Mouse (Mus musculus) embryonic facial prominence, embryonic 11.5 days (tissue): Measurements from ENCODE around the gene Rrp12. TPM values are rescaled to one million over a fixed set of nuclear protein-coding genes. Genes with fewer than 3 reads are reported as not detected.
A peak's percentile ranks its signal among the peaks of the same experiment; 100 is the strongest.

Experiments
- ATAC-seq: fragments of 200-750 bp; cut with Nextera tagmentation; replicated peaks from 2 replicates; pipeline ENCODE4 v1.8.0; 2017; ENCODE audit warnings: low read depth; ENCODE audit not compliant: insufficient number of reproducible peaks, low FRiP score, low TSS enrichment
- DNase-seq: peaks from one replicate; pipeline ENCODE4 v3.0.0-alpha.2; 2015; ENCODE audit warnings: low spot score
- H3K27ac ChIP-seq: fragments of 300-500 bp; sonication (generic); replicated peaks from 2 replicates; pipeline ENCODE4 v1.5.1; 2014; ENCODE audit warnings: mild to moderate bottlenecking, low read depth, low read length, control low read depth
- H3K27me3 ChIP-seq: fragments of 300-500 bp; sonication (generic); 2 replicates; pipeline ENCODE4 v1.6.1; 2014; ENCODE audit warnings: mild to moderate bottlenecking, low read length, moderate library complexity, mixed read lengths; ENCODE audit not compliant: control insufficient read depth, insufficient read depth
- H3K36me3 ChIP-seq: fragments of 300-500 bp; sonication (generic); replicated peaks from 2 replicates; pipeline ENCODE4 v1.6.1; 2014; ENCODE audit warnings: low read depth, mild to moderate bottlenecking, low read length, moderate library complexity, mixed read lengths; ENCODE audit not compliant: control insufficient read depth, insufficient read depth
- H3K4me1 ChIP-seq: fragments of 300-500 bp; sonication (generic); 2 replicates; pipeline ENCODE4 v1.6.1; 2014; ENCODE audit warnings: low read length, mixed read lengths; ENCODE audit not compliant: control insufficient read depth, insufficient read depth
- H3K4me2 ChIP-seq: fragments of 300-500 bp; sonication (generic); 2 replicates; pipeline ENCODE4 v1.6.1; 2014; ENCODE audit warnings: low read depth, mild to moderate bottlenecking, control low read depth, low read length, moderate library complexity
- H3K4me3 ChIP-seq: fragments of 300-500 bp; sonication (generic); 2 replicates; pipeline ENCODE4 v1.5.1; 2014; ENCODE audit warnings: low read depth, low read length, control low read depth
- H3K9ac ChIP-seq: fragments of 300-500 bp; sonication (generic); replicated peaks from 2 replicates; pipeline ENCODE4 v1.6.1; 2014; ENCODE audit warnings: mild to moderate bottlenecking, control low read depth, low read length
- H3K9me3 ChIP-seq: fragments of 300-500 bp; sonication (generic); replicated peaks from 2 replicates; pipeline ENCODE4 v1.6.1; 2016; ENCODE audit warnings: mild to moderate bottlenecking, low read length, inconsistent platforms, mixed read lengths; ENCODE audit not compliant: control insufficient read depth
- WGBS: fragments of 180-500 bp; shearing (Covaris S2); extraction: QIAGEN DNeasy Blood & Tissue Kit; methylation state at CpG from one replicate; pipeline ENCODE4 v1.1.7; 2014; 5-methylcytosine and 5-hydroxymethylcytosine counted together
- polyA plus RNA-seq: library from polyadenylated mRNA; unstranded; fragments of >200 nt; fragmentation: Nextera tagmentation; extraction: Ambion mirVana; gene quantifications from 2 replicates; pipeline ENCODE4 v1.2.1, GENCODE M21; 2014

Gene Rrp12
- polyA plus RNA-seq, 1 experiment from 2014 or later: 14.5 TPM

GRCm38 (mm10) chr19:41901696-41902095, 5.7 kb upstream of the Rrp12 start:
- Histone ChIP-seq H3K27ac (no peak overlapping the region), H3K4me2 (no peak overlapping the region), H3K4me3 (no peak overlapping the region), H3K9ac (no peak overlapping the region), H3K36me3 (no peaks in the 10 kb centered on the region), H3K27me3 (no peaks in the 10 kb centered on the region), H3K4me1 (no peaks in the 10 kb centered on the region), H3K9me3 (no peaks in the 10 kb centered on the region)
- WGBS: 61% methylated on average over 2 of the region's 2 CpGs
- ATAC-seq (no peak), DNase-seq (no peak)

- no peak overlapping the region for H3K4me3 ChIP-seq
- no peak for ATAC-seq
- WGBS: 84% methylated on average over 8 of the region's 8 CpGs
Measured at GRCm38 (mm10) chr19:41900495-41901090, 4.6 kb upstream of the Rrp12 start.

DNA sequence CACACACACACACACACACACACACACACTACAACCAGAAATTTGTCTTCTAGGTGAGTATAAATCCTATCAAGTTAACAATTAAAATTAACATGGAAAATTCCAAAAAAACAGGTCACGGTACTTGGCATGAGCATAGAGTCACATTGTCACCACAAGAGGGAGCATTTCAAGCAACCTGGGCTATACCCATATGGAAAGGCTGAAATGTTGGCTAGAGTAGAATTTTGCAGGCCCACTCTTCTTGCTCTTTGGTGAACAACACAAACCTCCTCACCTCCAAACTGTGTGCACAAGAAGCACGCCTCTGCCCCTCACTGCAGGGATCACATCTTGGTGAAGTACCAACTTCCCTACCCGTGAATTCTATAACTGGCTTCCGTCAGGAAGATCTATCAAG, 2.9 kb upstream of the Rrp12 start:
- Histone ChIP-seq H3K36me3 (no peaks in the 10 kb centered on the region), H3K4me2 (no peak overlapping the region), H3K4me1 (no peaks in the 10 kb centered on the region), H3K4me3 (no peak overlapping the region), H3K27me3 (no peaks in the 10 kb centered on the region), H3K9me3 (no peaks in the 10 kb centered on the region), H3K27ac (no peak overlapping the region), H3K9ac (no peak overlapping the region)
- ATAC-seq (no peak), DNase-seq (peak; percentile 79)
- WGBS: 41% methylated on average over 4 of the region's 4 CpGs

More at GRCm38 (mm10) chr19:41900495-41901090, 4.6 kb upstream of the Rrp12 start:
- Histone ChIP-seq H3K9me3 (no peaks in the 10 kb centered on the region), H3K9ac (no peak overlapping the region), H3K27ac (no peak overlapping the region), H3K36me3 (no peaks in the 10 kb centered on the region), H3K4me1 (no peaks in the 10 kb centered on the region), H3K27me3 (no peaks in the 10 kb centered on the region), H3K4me2 (no peak overlapping the region)
- DNase-seq: no peak

DNA sequence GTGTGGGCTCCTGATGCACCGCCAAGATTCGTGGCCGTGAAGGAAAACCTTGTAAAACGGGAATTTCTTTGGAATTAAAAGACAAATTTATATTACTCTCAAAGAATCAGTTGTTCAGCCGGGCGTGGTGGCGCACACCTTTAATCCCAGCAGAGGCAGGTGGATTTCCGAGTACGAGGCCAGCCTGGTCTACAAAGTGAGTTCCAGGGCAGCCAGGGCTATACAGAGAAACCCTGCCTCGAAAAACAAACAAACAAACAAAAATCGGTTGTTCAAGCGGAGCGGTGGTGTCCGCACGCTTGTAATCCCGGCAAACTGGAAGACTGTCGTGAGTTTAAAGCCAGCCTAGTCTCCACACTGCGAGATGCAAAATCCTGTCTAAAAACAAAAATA, 342 bp upstream of the Rrp12 start:
- Histone ChIP-seq H3K9ac (no peak overlapping the region; the same call in 1 of the 2 replicates), H3K27ac (no peak overlapping the region), H3K9me3 (no peaks in the 10 kb centered on the region), H3K4me2 (peak overlapping the region; percentile 65), H3K4me3 (peak overlapping the region; percentile 75), H3K36me3 (no peaks in the 10 kb centered on the region), H3K4me1 (no peaks in the 10 kb centered on the region), H3K27me3 (no peaks in the 10 kb centered on the region)
- WGBS: 21% methylated on average over 18 of the region's 18 CpGs
- ATAC-seq (no peak), DNase-seq (no peak)

DNA sequence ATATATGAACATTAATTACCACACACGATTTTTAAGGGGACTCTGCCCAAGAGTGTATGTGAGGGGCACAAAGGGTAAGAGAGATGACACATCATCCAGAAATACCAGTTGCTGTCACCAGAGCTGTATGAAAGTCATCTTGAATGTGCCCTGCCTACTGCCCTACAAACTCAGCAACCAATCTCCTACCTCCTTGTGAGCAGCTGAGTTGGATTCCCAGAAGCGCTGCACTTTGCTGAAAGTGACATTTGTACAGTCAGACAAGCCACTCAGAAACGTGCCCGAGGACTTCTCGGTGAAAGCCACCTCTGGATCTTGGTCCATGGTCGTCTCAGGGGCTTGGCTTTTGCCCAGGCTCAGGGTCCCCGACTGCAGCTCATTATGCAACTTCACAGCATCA, 1.0 kb downstream of the Rrp12 start:
- Histone ChIP-seq H3K4me3 (peak overlapping the region; percentile 75), H3K27me3 (no peaks in the 10 kb centered on the region), H3K4me1 (no peaks in the 10 kb centered on the region), H3K9ac (no peak overlapping the region), H3K4me2 (peak overlapping the region; percentile 65), H3K36me3 (no peaks in the 10 kb centered on the region), H3K27ac (no peak overlapping the region), H3K9me3 (no peaks in the 10 kb centered on the region)
- 62% methylated on average over 7 of the region's 7 CpGs for WGBS
- ATAC-seq (no peak), DNase-seq (no peak)

- Histone ChIP-seq H3K27me3 (no peaks in the 10 kb centered on the region), H3K4me3 (no peak overlapping the region), H3K4me1 (no peaks in the 10 kb centered on the region), H3K27ac (no peak overlapping the region), H3K9me3 (no peaks in the 10 kb centered on the region), H3K9ac (no peak overlapping the region), H3K36me3 (no peaks in the 10 kb centered on the region; the same call in none of the 2 replicates), H3K4me2 (no peak overlapping the region)
- no peak for DNase-seq
- no peak for ATAC-seq
Measured at GRCm38 (mm10) chr19:41888191-41888590, 7.8 kb downstream of the Rrp12 start.

DNA sequence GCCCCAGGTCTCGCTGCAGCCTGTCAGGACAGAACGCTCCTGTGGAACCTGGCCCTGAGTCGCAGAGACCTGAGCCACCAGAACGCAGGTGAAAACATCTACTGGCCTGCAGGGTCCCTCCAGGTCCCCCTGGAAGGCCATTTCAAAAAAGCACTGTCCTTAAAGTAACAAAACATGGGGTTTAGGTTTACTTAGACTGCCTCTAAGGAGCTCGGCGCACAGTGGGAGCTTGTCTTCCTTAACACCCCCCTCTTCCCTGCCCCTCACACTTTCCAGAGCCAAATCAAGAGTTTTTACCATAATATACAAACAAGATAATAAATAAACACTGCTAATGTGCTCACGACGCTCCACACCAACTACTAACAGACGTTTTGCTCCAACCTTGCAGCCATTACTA, 12.1 kb downstream of the Rrp12 start:
- no peak overlapping the region for H3K9ac ChIP-seq
- 95% methylated on average over 9 of the region's 9 CpGs for WGBS
- no peaks in the 10 kb centered on the region for H3K9me3 ChIP-seq
- no peak for DNase-seq
- H3K36me3 ChIP-seq: no peaks in the 10 kb centered on the region; the same call in none of the 2 replicates
- no peak overlapping the region for H3K4me2 ChIP-seq
- no peaks in the 10 kb centered on the region for H3K4me1 ChIP-seq
- H3K27me3 ChIP-seq: no peaks in the 10 kb centered on the region
- ATAC-seq: no peak
- H3K4me3 ChIP-seq: no peak overlapping the region
- H3K27ac ChIP-seq: no peak overlapping the region

DNA sequence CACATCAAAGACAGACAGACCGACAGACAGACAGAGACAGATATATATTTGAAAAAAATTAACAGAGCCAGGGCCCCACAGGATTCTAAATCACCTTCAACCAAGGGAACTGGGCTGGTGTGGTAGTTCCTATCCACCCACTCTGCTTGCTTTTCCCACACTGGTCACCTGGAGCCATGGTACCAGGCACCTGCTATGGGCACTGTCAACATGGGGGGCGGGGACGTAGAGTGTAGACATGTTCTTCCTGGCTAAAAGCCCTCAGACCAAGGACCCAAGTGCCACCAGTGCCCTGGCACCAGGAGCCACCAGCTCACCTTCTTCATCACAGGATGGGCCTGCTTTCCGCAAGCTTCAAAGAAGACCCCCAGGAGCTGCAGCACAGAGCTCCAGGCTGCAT, 14.1 kb downstream of the Rrp12 start:
- Histone ChIP-seq H3K4me1 (no peaks in the 10 kb centered on the region), H3K27me3 (no peaks in the 10 kb centered on the region), H3K9ac (no peak overlapping the region), H3K9me3 (no peaks in the 10 kb centered on the region), H3K4me3 (no peak overlapping the region), H3K27ac (no peak overlapping the region), H3K36me3 (peaks cover 2% of the 10 kb centered on the region), H3K4me2 (no peak overlapping the region)
- no peak for DNase-seq
- WGBS: 95% methylated on average over 4 of the region's 4 CpGs
- no peak for ATAC-seq
